Mouse (Mus musculus) adrenal gland, adult 8-10 months (tissue): ENCODE results near the gene Slc41a2. TPM values are rescaled to one million over a fixed set of nuclear protein-coding genes. Genes with fewer than 3 reads are reported as not detected.

Source experiments
- DNase-seq: peaks from one replicate; pipeline ENCODE4 v3.0.0; 2022
- total RNA-seq, 4 experiments: library from RNA; stranded (reverse); gene quantifications; 2 replicates each; pipeline ENCODE4 v1.2.4; 2022

Slc41a2 gene
- total RNA-seq, 4 experiments from 2014 or later, result 7.2 to 10.5 (median 9.4) TPM

DNA sequence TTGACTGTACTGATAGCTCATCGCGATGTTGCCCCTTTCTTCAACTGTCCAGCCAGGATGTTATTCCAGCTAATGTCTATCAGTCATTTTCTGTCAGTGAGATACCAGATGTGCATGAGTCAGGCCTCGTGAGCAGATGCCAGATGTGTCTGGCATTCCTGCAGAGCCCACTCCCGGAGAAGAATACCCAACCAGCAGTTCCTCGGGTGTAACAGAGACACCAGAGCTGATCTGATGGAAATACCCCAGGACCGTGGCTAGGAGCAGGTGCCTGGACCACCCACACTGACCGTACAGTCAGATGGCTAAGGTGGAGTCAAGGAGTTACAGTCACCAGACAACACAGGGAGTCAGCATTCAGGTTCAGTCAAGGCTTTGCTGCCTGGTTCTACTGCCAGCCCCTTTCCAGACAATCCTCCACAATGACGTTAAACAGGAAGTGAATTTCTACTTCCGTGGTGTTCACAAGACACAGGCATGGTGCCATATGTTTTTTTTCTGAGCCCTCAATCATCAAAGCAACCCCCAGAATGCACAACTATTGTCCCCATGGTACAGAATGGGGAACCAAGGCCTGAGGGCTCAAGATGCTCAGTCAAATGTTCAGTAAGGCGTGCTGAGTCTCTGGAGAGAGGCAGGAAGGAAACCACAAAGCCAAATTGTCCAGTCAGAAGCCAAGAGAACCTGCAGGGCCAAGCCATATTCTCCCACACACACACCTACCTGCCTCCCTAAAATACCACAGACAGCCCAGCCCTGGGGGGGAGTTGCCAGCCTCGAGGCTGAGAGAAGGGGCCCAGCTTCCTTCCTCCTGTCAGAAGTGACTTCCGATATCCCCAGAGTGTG is 153.8 kb downstream of the Slc41a2 start:
- DNase-seq, result no peak

DNA sequence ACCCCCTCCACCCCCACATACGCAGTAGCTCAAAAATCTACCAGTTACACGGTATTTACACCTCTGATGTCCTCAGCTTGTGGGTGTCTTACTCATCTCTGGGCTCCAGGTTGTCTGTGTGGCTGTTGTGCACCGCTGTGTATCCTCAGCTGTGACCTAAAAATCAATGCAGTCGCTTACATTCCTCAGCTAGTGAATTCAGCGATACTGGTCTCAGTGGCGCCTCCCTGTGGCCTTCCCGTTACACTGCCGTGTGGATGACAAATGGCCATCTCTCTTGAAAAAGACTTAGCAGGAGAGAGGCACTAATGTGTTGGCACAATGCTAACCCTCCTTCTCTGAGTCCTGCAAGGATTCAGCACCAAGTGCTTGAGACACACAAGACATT is 155.1 kb downstream of the Slc41a2 start:
- DNase-seq, result peak; percentile 55

DNA sequence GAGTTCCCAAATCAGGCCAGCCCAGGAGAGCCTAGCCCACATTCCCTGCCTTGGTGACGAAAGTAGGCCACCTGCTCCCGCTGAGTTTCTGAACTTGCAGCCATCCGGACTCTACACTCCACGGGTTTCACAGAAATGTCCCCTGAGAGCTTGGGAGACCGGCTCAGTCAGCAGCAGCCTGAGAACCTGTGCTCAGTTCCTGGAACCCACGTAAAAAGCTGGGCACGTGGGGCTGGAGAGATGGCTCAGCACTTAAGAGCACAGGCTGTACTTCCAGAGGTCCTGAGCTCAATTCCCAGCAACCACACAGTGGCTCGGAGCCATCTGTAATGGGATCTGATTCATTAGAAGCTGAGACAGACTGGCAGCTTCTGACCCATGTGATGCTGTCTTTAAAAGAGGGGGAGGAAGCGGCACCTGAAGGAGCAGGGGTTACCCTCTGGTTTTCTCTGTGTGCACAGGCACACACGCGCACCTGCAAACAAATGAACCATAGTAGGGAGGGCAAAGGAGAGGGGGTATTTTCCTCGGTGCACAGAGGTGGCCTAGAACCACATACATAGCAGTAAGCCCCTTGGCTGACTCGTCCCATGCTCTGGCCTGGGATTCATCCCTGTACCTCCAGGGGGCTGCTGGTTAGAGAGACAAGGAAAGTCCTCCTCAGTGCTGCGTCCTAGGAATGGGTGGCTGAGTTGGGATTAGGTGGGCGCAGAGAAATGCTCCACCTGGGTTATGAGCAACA is 155.7 kb downstream of the Slc41a2 start:
- no peak for DNase-seq

Other genes with a start within 250 kb of the Slc41a2 start
- gene D10Wsu102e, start 22.3 kb upstream of the Slc41a2 start, total RNA-seq, result 1 to 10 TPM in 2 of 4 experiments, under 1 TPM in 2; 0.75 to 1.8 (median 1.0) TPM
- 1 to 10 TPM in 2 of 4 experiments, under 1 TPM in 2; 0.89 to 1.8 (median 0.97) TPM for gene Aldh1l2, start 196.3 kb upstream of the Slc41a2 start, total RNA-seq
- gene Washc4, start 205.9 kb upstream of the Slc41a2 start, total RNA-seq, result 10 to 100 TPM; 24.7 to 31.3 (median 29.1) TPM